In the genomic region with DNA sequence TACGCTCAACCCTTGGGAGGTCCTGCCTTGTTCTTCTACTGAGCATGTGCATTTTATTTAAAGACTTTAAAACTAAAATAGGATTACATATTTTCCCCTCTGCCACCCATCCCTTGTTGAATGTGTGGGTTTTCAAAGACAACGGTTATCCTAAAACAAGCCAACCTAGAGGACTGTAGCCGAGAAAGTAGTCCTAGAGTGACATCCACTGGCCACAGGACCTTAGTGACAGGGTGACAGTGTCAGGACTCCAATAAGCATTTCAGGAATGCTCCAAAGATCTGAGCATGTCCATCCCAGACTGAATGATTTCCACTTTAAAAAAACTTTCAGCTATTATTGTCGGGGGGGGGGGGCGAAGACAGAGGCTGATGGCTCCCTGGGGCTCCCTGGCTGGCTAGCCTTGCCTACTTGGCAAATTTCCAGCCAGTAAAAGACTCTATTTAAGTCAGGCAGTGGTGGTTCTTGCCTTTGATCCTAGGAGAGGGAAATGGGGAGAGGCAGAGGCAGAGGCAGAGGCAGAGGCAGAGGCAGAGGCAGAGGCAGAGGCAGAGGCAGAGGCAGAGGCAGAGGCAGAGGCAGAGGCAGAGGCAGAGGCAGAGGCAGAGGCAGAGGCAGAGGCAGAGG, we compare ENCODE assay signal across 9 mouse cellular contexts. TPM values are rescaled to one million over a fixed set of nuclear protein-coding genes. Genes with fewer than 3 reads are reported as not detected.
DNase-seq lines count a peak whose midpoint lies in the region; ATAC-seq lines count a peak whose summit lies in the region.
"Had no signal": no experiment of that assay in that cellular context is flagged by ENCODE, and none has a peak within 500 bp of the region (broad histone marks: within the 10 kb centered on the region; RNA-seq: fewer than 3 reads in every experiment).

No protein-coding gene starts in this region.

- peak; percentile 36 for DNase-seq in heart, postnatal 4 days
- DNase-seq in heart, adult 9 months (ENCODE audit: low spot score in 2 of 2), result no peak
- DNase-seq in A20 (ENCODE audit: low read depth, low spot score) (peak; percentile 52), adipocyte (ENCODE audit: low spot score) (peak; percentile 84)
- no peak for DNase-seq in right cerebral cortex, postnatal 36 days (ENCODE audit: low spot score in 2 of 2)
- no peak for DNase-seq in adrenal gland, adult 18-20 months (ENCODE audit: low spot score in 2 of 2)
- no peak for DNase-seq in frontal cortex, postnatal 25 days (ENCODE audit: low spot score in 2 of 2)

- peak; percentile 41 for ATAC-seq in liver, embryonic 16.5 days (ENCODE audit: low read depth)

- no peaks in the 10 kb centered on the region for H3K36me3 ChIP-seq in liver, embryonic 16.5 days (ENCODE audit: control insufficient read depth, insufficient read depth)
- H3K36me3 ChIP-seq: neural tube, embryonic 12.5 days had no signal

- no peak overlapping the region for H3K4me3 ChIP-seq in liver, embryonic 16.5 days (ENCODE audit: low read depth, low read length)
- H3K4me3 ChIP-seq: neural tube, embryonic 12.5 days had no signal

- H3K9me3 ChIP-seq in liver, embryonic 16.5 days (replicated peaks; ENCODE audit: control insufficient read depth, low read length), result no peaks in the 10 kb centered on the region
- H3K9me3 ChIP-seq: neural tube, embryonic 12.5 days had no signal

- peak overlapping the region; percentile 16; the same call in 1 of the 2 replicates for H3K9ac ChIP-seq in liver, embryonic 16.5 days (ENCODE audit: low read depth, low read length)
- H3K9ac ChIP-seq: neural tube, embryonic 12.5 days had no signal

- H3K4me1 ChIP-seq in liver, embryonic 16.5 days (ENCODE audit: control insufficient read depth, low read depth, low read length), result peaks cover 22% of the 10 kb centered on the region

- 47% methylated on average over 5 of the region's 5 CpGs for WGBS in liver, embryonic 16.5 days (ENCODE audit: insufficient replicate concordance)

- H3K27me3 ChIP-seq in liver, embryonic 16.5 days (ENCODE audit: control insufficient read depth, insufficient read depth, low read depth, low read length), result no peaks in the 10 kb centered on the region
- H3K27me3 ChIP-seq: neural tube, embryonic 12.5 days had no signal

- peak overlapping the region; percentile 90 for H3K27ac ChIP-seq in liver, embryonic 16.5 days (ENCODE audit: low read length)
- H3K27ac ChIP-seq: neural tube, embryonic 12.5 days had no signal

- no peak overlapping the region for H3K4me2 ChIP-seq in liver, embryonic 16.5 days (ENCODE audit: low read depth, low read length)
- H3K4me2 ChIP-seq: neural tube, embryonic 12.5 days had no signal

RNA-seq across cellular contexts. Expression of a gene that starts 17.7 kb away (rescaled TPM):
- total RNA-seq in heart, postnatal 4 days (2021), result 10 to 100 TPM; 36.8 to 38.2 TPM
- polyA plus RNA-seq in liver, embryonic 16.5 days (2015; fragmentation: Nextera tagmentation; extraction: Ambion mirVana), result 24.6 and 25.2 TPM in 2 replicates
- 10 to 100 TPM; 55.5 to 66.2 TPM for total RNA-seq in adrenal gland, adult 18-20 months (2021)

RNA-seq across cellular contexts. Expression of a gene that starts 49.5 kb away (rescaled TPM):
- 1 to 10 TPM; 1.0 TPM for total RNA-seq in heart, postnatal 4 days (2021)
- polyA plus RNA-seq in liver, embryonic 16.5 days (2015; fragmentation: Nextera tagmentation; extraction: Ambion mirVana), result 3.7 and 4.3 TPM in 2 replicates
- total RNA-seq in adrenal gland, adult 18-20 months (2021), result under 1 TPM; 0.23 to 0.83 TPM

Comparison
In these comparisons a context has a peak if more than half of its experiments do, and no peak if none do; other contexts are left out.
1. DNase-seq: peak in heart, postnatal 4 days (single experiment), A20 (single experiment) and adipocyte (single experiment); none in heart, adult 9 months (0 of 2), right cerebral cortex, postnatal 36 days (0 of 2), adrenal gland, adult 18-20 months (0 of 2) and frontal cortex, postnatal 25 days (0 of 2).